Mouse (Mus musculus): ENCODE measurements around the gene Mid1. TPM values are rescaled to one million over a fixed set of nuclear protein-coding genes. Genes with fewer than 3 reads are reported as not detected.

Gene Mid1
- polyA plus RNA-seq, 1 experiment from 2014 or later, result 1.5 TPM

DNA sequence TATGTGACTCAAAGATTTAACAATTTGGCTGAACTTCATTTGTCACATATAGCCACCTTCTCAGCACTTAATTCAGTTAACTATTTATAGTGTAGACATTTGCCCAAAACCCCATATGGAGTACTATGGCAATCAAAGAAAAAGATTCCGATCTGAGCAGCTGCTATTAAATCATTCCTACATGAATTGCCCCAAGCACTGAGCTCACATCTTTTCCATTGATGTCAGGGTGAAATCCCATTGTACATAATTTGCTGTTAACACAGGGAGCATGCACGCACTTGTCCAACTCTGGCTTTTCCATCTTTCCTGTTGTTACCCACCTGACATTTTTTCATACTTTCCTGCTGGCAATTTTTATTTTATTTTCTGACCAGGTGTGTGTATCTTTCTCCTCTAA is 237.5 kb downstream of the Mid1 start:
- TF ChIP-seq CTCF (IDR thresholded peaks at IDR 0.05; ENCODE audit: low read depth) (no peak), EP300 (optimal IDR thresholded peaks at IDR 0.05) (no peak)
- no peak overlapping the region for H3K4me3 ChIP-seq (ENCODE audit: low read depth, low read length)
- H3K27ac ChIP-seq (replicated peaks), result no peak overlapping the region
- no peaks in the 10 kb centered on the region for H3K9me3 ChIP-seq (ENCODE audit: control insufficient read depth, low read length)
- no peaks in the 10 kb centered on the region for H3K4me1 ChIP-seq (replicated peaks; ENCODE audit: control insufficient read depth, insufficient read depth)
- no peak for DNase-seq (ENCODE audit: low spot score)
- H3K27me3 ChIP-seq (ENCODE audit: control insufficient read depth, insufficient read depth, low read length), result no peaks in the 10 kb centered on the region
- H3K9ac ChIP-seq (ENCODE audit: low read length), result no peak overlapping the region
- WGBS, result 61% methylated on average over 2 of the region's 2 CpGs
- H3K36me3 ChIP-seq (ENCODE audit: control insufficient read depth, insufficient read depth, low read length), result no peaks in the 10 kb centered on the region
- no peak for ATAC-seq (ENCODE audit: low FRiP score, low TSS enrichment)
- H3K4me2 ChIP-seq (replicated peaks; ENCODE audit: low read depth), result no peak overlapping the region

DNA sequence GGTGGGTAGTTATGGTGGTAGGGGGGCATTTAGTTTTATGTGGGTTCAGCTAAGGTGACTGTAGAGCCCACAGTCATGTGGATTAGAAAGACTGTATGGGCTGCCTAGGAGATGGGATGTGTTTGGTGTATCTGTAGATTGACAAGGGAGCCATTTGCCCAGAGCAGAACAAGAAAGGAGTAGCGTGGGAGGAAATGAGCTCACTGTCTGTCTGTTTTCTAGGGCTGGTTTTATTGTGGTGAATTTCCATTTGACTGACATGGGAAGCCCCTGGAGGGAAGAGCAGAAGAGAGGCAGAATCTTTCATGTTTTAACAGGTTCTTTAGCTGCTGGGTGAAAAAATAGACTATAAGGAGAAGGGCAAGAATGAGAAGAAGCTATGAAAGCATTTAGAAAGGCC is 238.4 kb downstream of the Mid1 start:
- Histone ChIP-seq H3K27ac (replicated peaks) (no peak overlapping the region), H3K27me3 (ENCODE audit: control insufficient read depth, insufficient read depth, low read length) (no peaks in the 10 kb centered on the region), H3K9ac (ENCODE audit: low read length) (no peak overlapping the region), H3K36me3 (ENCODE audit: control insufficient read depth, insufficient read depth, low read length) (no peaks in the 10 kb centered on the region), H3K4me2 (replicated peaks; ENCODE audit: low read depth) (no peak overlapping the region), H3K4me1 (replicated peaks; ENCODE audit: control insufficient read depth, insufficient read depth) (no peaks in the 10 kb centered on the region), H3K4me3 (ENCODE audit: low read depth, low read length) (no peak overlapping the region), H3K9me3 (ENCODE audit: control insufficient read depth, low read length) (no peaks in the 10 kb centered on the region)
- no peak for DNase-seq (ENCODE audit: low spot score)
- WGBS, result 50% methylated on average over 1 of the region's 1 CpGs
- no peak for ATAC-seq (ENCODE audit: low FRiP score, low TSS enrichment)
- TF ChIP-seq EP300 (optimal IDR thresholded peaks at IDR 0.05), result no peak
- no peak for TF ChIP-seq CTCF (IDR thresholded peaks at IDR 0.05; ENCODE audit: low read depth)

DNA sequence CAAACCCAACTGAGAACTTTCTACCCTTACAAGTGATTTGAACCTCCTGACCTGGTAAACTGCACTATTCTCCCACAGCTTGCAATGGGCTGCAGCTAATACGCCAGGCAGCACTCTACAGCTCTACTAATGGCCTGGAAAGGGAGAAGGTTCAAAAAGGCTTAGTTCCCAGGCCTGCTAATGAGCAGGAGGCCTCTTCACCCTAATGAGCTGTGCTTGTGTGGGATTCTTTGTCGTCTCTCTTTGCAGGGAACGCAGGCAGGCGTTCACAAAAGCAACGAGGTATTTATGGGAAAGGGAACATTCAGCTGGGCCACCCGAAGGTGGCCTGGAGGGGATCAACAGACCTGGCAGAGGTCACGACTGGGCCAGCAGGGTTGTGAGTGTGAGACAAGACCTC is 240.6 kb downstream of the Mid1 start:
- no peaks in the 10 kb centered on the region for H3K27me3 ChIP-seq (ENCODE audit: control insufficient read depth, insufficient read depth, low read length)
- H3K4me2 ChIP-seq (replicated peaks; ENCODE audit: low read depth), result no peak overlapping the region
- no peak for TF ChIP-seq CTCF (IDR thresholded peaks at IDR 0.05; ENCODE audit: low read depth)
- TF ChIP-seq EP300 (optimal IDR thresholded peaks at IDR 0.05), result no peak
- DNase-seq (ENCODE audit: low spot score) (no peak), ATAC-seq (ENCODE audit: low FRiP score, low TSS enrichment) (no peak)
- no peaks in the 10 kb centered on the region for H3K9me3 ChIP-seq (ENCODE audit: control insufficient read depth, low read length)
- 54% methylated on average over 7 of the region's 7 CpGs for WGBS
- H3K9ac ChIP-seq (ENCODE audit: low read length), result no peak overlapping the region
- H3K4me1 ChIP-seq (replicated peaks; ENCODE audit: control insufficient read depth, insufficient read depth), result no peaks in the 10 kb centered on the region
- no peak overlapping the region for H3K27ac ChIP-seq (replicated peaks)
- no peak overlapping the region for H3K4me3 ChIP-seq (ENCODE audit: low read depth, low read length)
- H3K36me3 ChIP-seq (ENCODE audit: control insufficient read depth, insufficient read depth, low read length), result no peaks in the 10 kb centered on the region

DNA sequence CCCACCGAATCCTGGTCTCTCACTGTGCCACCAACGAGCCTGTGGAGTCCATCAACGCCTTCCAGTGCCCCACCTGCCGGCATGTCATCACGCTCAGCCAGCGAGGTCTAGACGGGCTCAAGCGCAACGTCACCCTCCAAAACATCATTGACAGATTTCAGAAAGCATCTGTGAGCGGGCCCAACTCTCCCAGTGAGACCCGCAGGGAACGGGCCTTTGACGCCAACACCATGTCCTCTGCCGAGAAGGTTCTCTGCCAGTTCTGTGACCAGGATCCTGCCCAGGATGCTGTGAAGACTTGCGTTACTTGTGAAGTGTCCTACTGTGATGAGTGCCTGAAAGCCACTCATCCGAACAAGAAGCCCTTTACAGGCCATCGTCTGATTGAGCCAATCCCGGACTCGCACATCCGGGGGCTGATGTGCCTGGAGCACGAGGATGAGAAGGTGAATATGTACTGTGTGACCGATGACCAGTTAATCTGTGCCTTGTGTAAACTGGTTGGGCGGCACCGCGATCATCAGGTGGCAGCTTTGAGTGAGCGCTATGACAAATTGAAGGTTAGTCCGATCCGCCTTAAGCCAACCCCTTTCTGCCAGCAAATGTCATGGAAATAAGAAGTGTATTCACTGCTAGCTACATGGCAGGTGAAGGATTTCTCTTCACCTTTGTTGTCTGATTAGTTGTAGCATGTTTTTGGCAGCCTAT is 242.3 kb downstream of the Mid1 start:
- no peaks in the 10 kb centered on the region for H3K9me3 ChIP-seq (ENCODE audit: control insufficient read depth, low read length)
- no peaks in the 10 kb centered on the region for H3K36me3 ChIP-seq (ENCODE audit: control insufficient read depth, insufficient read depth, low read length)
- H3K4me1 ChIP-seq (replicated peaks; ENCODE audit: control insufficient read depth, insufficient read depth), result no peaks in the 10 kb centered on the region
- no peak overlapping the region for H3K4me3 ChIP-seq (ENCODE audit: low read depth, low read length)
- no peaks in the 10 kb centered on the region for H3K27me3 ChIP-seq (ENCODE audit: control insufficient read depth, insufficient read depth, low read length)
- DNase-seq (ENCODE audit: low spot score), result no peak
- H3K4me2 ChIP-seq (replicated peaks; ENCODE audit: low read depth), result no peak overlapping the region
- no peak for TF ChIP-seq CTCF (IDR thresholded peaks at IDR 0.05; ENCODE audit: low read depth)
- no peak for TF ChIP-seq EP300 (optimal IDR thresholded peaks at IDR 0.05)
- no peak overlapping the region for H3K9ac ChIP-seq (ENCODE audit: low read length)
- no peak overlapping the region for H3K27ac ChIP-seq (replicated peaks)
- no peak for ATAC-seq (ENCODE audit: low FRiP score, low TSS enrichment)
- WGBS, result 76% methylated on average over 28 of the region's 28 CpGs

GRCm38 (mm10) chrX:169930868-169931267 is 245.9 kb downstream of the Mid1 start:
- no peak for TF ChIP-seq CTCF (IDR thresholded peaks at IDR 0.05; ENCODE audit: low read depth)
- no peak for TF ChIP-seq EP300 (optimal IDR thresholded peaks at IDR 0.05)
- Histone ChIP-seq H3K9ac (ENCODE audit: low read length) (no peak overlapping the region), H3K9me3 (ENCODE audit: control insufficient read depth, low read length) (no peaks in the 10 kb centered on the region), H3K4me2 (replicated peaks; ENCODE audit: low read depth) (no peak overlapping the region), H3K4me1 (replicated peaks; ENCODE audit: control insufficient read depth, insufficient read depth) (no peaks in the 10 kb centered on the region), H3K4me3 (ENCODE audit: low read depth, low read length) (no peak overlapping the region), H3K27ac (replicated peaks) (no peak overlapping the region), H3K27me3 (ENCODE audit: control insufficient read depth, insufficient read depth, low read length) (no peaks in the 10 kb centered on the region), H3K36me3 (ENCODE audit: control insufficient read depth, insufficient read depth, low read length) (no peaks in the 10 kb centered on the region)
- ATAC-seq (ENCODE audit: low FRiP score, low TSS enrichment), result no peak
- WGBS, result 52% methylated on average over 2 of the region's 2 CpGs
- no peak for DNase-seq (ENCODE audit: low spot score)

GRCm38 (mm10) chrX:169933228-169933627 is 248.2 kb downstream of the Mid1 start:
- ATAC-seq (ENCODE audit: low FRiP score, low TSS enrichment), result no peak
- H3K9me3 ChIP-seq (ENCODE audit: control insufficient read depth, low read length), result no peaks in the 10 kb centered on the region
- 32% methylated on average over 3 of the region's 3 CpGs for WGBS

More at GRCm38 (mm10) chrX:169933228-169933627, 248.2 kb downstream of the Mid1 start:
- no peak overlapping the region for H3K4me3 ChIP-seq (ENCODE audit: low read depth, low read length)
- H3K4me2 ChIP-seq (replicated peaks; ENCODE audit: low read depth), result no peak overlapping the region
- DNase-seq (ENCODE audit: low spot score), result no peak
- no peaks in the 10 kb centered on the region for H3K36me3 ChIP-seq (ENCODE audit: control insufficient read depth, insufficient read depth, low read length)
- H3K27ac ChIP-seq (replicated peaks), result no peak overlapping the region
- TF ChIP-seq EP300 (optimal IDR thresholded peaks at IDR 0.05) (no peak), CTCF (IDR thresholded peaks at IDR 0.05; ENCODE audit: low read depth) (no peak)
- no peaks in the 10 kb centered on the region for H3K27me3 ChIP-seq (ENCODE audit: control insufficient read depth, insufficient read depth, low read length)
- no peak overlapping the region for H3K9ac ChIP-seq (ENCODE audit: low read length)
- H3K4me1 ChIP-seq (replicated peaks; ENCODE audit: control insufficient read depth, insufficient read depth), result no peaks in the 10 kb centered on the region

Data from stomach, postnatal 0 days (tissue).